Mouse (Mus musculus) olfactory bulb, adult 2 months (tissue): Measurements from ENCODE around the gene AI413582.

Experiments
- CTCF ChIP-seq: fragments of 200-500 bp; IDR thresholded peaks from 2 replicates; pipeline ENCODE4 v1.5.1; 2012; ENCODE audit warnings: low read depth, mild to moderate bottlenecking, low read length, moderate library complexity; ENCODE audit not compliant: insufficient read depth
- POLR2A ChIP-seq: fragments of 200-500 bp; IDR thresholded peaks from 2 replicates; pipeline ENCODE4 v1.6.1; 2012; ENCODE audit warnings: mild to moderate bottlenecking, low read depth, low read length, moderate library complexity; ENCODE audit not compliant: insufficient read depth

- TF ChIP-seq POLR2A (no peak), CTCF (no peak)
These were observed 12.9 kb upstream of the AI413582 start for GRCm38 (mm10) chr17:27578487-27578886.
